Mouse (Mus musculus) embryonic stem cell, embryonic (primary cell): ENCODE measurements around the gene Gm49711.

ENCODE experiments used
- CTCF ChIA-PET, 4 experiments: fragments of 300-600 bp in 2 of 4; fragments of 350-600 bp in 2 of 4; sonication (Branson Sonifier 250); formaldehyde crosslinking; loops; one replicate each; lab custom pipeline; 2022; ENCODE audit warnings: inconsistent platforms in 2 of 4; lab: Charles Lee
- POLR2A ChIA-PET, 4 experiments: fragments of 300-600 bp in 2 of 4; fragments of 350-600 bp in 2 of 4; sonication (Branson Sonifier 250); formaldehyde crosslinking; loops; one replicate each; lab custom pipeline; 2022; ENCODE audit warnings: antibody characterized with exemption in 4 of 4, inconsistent platforms in 1 of 4; lab: Charles Lee

Gene Gm49711

DNA sequence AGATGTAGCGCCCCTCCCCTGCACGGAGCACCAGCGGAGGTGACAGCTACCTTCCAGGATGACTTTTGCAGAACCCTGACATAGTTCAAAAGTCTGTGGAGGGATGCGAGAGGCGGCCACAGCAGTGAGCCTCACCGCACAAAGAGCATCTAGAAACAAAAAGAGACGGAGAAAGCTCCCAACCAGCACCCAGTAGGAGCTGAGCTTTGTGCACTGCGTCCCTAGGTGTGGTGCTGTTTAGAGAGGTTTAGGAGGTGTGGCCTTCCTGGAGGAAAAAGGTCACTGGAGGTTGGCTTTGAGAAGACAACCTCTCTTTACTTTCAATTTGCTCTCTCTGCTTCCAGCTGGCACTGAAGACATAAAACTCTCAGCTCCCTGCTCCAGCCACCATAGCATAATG, 121.2 kb downstream of the Gm49711 start:
- ChIA-PET CTCF (interaction anchor here in 2 of 4 experiments (1.1 to 1.5 kb wide), 4 partner anchors 9 to 108 kb away, joined by 3 to 4 read pairs (median 4); no protein-coding TSS in a partner anchor), POLR2A (interaction anchor here in 3 of 4 experiments (0.7 to 1.2 kb wide), 6 partner anchors 19 to 158 kb away, joined by 3 to 4 read pairs (median 3); no protein-coding TSS in a partner anchor)

DNA sequence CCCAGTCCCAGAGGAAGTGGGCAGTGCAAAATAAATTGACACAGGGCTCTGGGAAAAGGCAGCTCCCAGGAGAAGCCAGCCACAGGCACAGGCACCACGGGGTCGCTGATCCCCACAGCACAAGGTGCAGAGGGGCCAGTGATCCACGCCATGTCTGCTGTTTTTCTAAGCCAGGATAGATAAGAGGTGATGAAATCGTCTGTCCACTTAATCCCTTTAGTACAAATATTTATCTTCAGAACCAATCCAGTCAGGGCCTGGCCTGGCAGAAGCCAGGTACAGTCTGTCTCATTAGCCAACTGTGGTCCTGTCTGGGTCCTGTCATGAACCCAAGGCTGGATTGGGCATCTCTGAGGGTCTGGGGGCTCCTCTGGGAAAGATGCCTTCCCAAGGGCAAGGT, 125.4 kb downstream of the Gm49711 start:
- ChIA-PET CTCF (interaction anchor here in 2 of 4 experiments (1.3 to 2.1 kb wide), 2 partner anchors 103 kb away, joined by 7 to 12 read pairs; no protein-coding TSS in a partner anchor), POLR2A (interaction anchor here in 3 of 4 experiments (0.6 to 3.2 kb wide), 13 partner anchors 11 to 537 kb away, joined by 3 to 10 read pairs (median 4); partner anchors contain the start of genes Gart (in 1 of the 3), Gm49711 (in 1 of the 3), Mrps6 (in 1 of the 3) and Slc5a3 (in 1 of the 3))

DNA sequence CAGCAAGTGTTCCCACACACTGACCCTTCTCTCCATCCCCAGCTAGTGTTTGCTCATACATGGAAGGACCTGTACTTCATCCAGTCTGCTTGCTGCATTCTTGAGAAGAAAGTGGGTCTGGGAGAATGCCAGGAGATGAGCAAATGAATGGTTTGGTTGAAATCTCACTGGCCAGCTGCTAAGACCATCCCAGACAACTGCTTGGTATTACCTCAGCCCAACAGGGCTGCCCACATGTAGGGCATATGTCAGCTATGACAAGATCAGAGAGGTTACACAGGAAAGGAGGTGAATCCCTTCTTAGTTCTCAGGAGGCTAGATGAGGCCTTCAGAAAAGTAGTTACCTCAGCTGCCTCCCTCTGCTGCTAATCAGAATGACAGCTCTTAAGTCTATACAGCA, 132.5 kb downstream of the Gm49711 start:
- ChIA-PET CTCF (no interaction called here), POLR2A (interaction anchor here in 1 of 4 experiments (0.5 to 0.9 kb wide), 2 partner anchors 9 to 15 kb away, joined by 3 read pairs; no protein-coding TSS in a partner anchor)

DNA sequence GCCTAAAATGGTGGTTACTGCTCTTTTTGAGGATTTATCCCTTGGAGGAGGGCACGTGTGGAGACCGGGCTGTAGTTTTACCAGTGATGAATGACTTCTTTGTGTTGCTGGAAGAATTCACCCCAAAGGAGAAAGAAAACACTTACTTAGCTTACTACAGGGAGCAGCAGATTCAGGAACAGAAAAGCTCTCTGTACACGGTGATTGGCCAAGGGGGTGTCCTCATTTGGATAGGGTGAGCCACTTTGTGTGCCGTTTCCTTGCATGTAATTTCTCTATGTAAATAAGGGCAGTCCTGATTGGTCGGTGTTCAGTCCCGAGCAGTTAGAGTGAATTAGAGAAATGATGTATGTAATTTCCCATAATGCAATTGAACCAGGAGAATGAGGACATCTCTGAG, 137.0 kb downstream of the Gm49711 start:
- ChIA-PET POLR2A (interaction anchor here in 1 of 4 experiments (0.6 to 1.9 kb wide), 4 partner anchors 12 to 259 kb away, joined by 3 to 8 read pairs (median 3); no protein-coding TSS in a partner anchor), CTCF (interaction anchor here in 1 of 4 experiments (2.2 kb wide), 1 partner anchor 92 kb away, joined by 5 read pairs; no protein-coding TSS in a partner anchor)

DNA sequence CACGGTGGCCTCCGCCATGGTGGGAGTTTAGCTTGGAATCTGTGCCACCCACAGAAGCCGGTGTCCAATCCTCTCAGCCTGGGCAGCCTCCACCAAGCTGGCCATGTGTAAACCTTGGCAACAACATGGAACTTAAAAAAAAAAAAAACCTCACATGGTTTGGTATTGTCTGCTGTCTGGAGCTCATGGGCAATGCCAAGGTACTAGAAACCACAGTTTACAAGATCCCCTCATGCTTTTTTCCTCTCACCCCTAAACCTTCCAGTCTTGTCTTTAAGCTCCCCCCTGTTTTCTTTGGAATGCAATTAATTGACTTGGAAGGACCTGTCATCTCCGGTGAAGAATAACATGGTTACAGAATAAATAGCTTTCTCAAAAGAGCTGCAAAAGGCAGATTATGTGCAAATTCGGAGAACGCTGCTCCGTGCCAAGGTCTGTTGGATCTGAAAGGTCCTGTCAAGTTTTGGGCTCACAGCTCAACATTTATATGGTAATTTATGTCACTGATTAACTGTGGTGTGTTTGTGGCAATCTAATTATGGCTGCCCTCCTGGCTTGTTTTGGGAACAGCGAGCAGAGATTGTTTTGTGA, 138.7 kb downstream of the Gm49711 start:
- CTCF ChIA-PET: interaction anchor here in 1 of 4 experiments (2.2 kb wide), 1 partner anchor 90 kb away, joined by 5 read pairs; no protein-coding TSS in a partner anchor

DNA sequence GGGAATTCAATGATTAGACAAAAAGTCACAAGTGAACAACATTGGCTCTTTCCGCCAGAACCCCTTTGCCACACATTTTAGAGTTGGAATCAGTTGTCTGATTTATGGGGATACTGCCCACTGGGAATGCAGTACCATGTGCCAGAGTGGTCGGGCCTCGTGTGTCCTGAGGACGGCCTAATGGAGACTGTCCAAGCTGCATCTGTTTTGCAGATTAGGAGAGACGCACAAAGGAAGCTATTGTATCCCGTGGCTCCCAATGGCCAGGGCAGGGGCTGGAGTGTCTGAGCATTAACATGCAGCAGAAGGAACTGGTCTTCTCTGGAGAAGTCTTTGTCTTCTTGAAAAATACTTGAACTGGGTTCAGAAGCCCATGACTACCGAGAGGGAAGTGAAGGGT, 142.5 kb downstream of the Gm49711 start:
- CTCF ChIA-PET: no interaction called here
- POLR2A ChIA-PET: interaction anchor here in 3 of 4 experiments (0.6 to 2.9 kb wide), 4 partner anchors 16 to 252 kb away, joined by 3 to 10 read pairs (median 5); no protein-coding TSS in a partner anchor

More for the DNA sequence above, 138.7 kb downstream of the Gm49711 start:
- POLR2A ChIA-PET: interaction anchor here in 2 of 4 experiments (0.7 to 0.8 kb wide), 2 partner anchors 14 to 54 kb away, joined by 3 read pairs; no protein-coding TSS in a partner anchor

DNA sequence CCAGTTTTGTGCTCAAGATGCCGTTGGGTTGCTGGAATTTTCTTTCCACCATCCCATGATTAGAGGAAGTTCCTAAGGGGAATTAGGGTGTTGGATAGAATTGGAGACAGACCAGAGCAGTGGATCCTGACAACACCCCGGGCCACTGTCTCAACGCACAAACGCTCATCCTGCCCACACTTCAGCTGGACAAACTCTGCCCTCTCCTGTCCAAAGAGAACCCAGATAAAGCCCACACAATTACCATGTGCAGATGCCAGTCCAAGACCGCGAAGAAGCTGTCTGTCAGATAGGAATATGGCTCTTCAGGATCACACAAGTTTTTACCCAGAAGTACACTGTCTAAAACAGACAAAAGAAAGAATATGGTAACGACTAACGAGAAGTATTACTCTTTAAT, 145.5 kb downstream of the Gm49711 start:
- ChIA-PET CTCF (no interaction called here), POLR2A (no interaction called here)

DNA sequence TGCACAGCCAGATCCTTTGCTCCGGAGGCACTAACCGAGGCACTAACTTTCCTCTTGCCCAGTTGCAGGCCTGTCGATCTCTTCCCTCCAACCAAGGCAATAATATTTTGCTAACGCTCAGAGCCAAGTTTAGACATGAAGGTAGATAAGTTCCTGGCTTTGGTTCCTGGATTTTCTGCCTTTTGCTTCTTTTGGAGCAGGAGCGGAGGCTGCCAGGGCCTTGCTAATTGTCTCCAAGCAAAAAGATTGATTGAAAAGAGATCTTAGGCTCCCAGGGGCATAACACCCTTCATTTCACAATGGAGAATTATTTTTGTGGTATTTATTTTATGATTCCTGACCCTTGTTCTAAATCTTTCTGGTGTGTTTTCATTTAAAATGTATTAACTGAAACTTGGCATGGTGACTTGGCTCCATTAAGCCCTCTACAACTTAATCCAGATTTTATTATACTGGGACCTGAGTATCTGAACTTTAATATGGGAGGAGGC, 151.2 kb downstream of the Gm49711 start:
- POLR2A ChIA-PET: no interaction called here

DNA sequence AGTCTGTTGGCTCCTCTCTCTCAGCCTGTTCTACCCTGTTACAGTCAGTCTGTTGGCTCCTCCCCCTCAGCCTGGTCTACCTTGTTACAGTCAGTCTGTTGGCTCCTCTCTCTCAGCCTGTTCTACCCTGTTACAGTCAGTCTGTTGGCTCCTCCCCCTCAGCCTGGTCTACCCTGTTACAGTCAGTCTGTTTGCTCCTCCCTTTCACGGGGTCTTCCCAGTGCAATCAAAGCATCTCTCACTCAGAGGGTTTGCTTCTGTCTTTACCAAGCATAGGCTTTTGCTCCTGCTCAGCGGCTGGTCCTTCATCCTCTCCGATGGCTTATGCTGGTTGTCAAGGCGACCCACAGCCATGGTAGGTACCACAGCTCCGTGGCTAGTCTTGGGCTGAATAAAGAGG, 152.2 kb downstream of the Gm49711 start:
- POLR2A ChIA-PET: interaction anchor here in 1 of 4 experiments (0.7 kb wide), 1 partner anchor 188 kb away, joined by 3 read pairs; no protein-coding TSS in a partner anchor
- CTCF ChIA-PET: interaction anchor here in 1 of 4 experiments (0.6 kb wide), 1 partner anchor 86 kb away, joined by 4 read pairs; no protein-coding TSS in a partner anchor

More for the DNA sequence above, 151.2 kb downstream of the Gm49711 start:
- CTCF ChIA-PET: no interaction called here

DNA sequence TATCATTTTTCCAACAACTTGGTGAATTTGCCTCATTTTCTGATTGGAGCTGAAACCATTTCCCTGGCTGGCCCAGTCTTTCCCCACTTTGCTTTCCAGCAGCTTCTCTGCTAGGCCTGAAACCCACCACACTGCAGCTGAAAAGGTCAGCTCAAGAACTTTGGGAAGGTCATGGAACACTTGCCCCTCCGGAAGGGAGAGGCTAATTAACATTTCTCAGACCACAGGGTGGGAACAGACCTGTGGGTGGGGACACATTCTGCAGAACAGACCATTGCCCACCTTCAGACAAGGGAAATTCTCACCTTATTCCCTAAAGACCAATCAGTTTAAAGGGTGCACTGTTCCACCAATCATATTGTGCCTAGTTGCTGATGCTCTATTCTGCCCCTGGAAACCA, 155.8 kb downstream of the Gm49711 start:
- POLR2A ChIA-PET: interaction anchor here in 2 of 4 experiments (0.9 to 2.2 kb wide), 6 partner anchors 11 to 566 kb away, joined by 3 to 7 read pairs (median 3); partner anchors contain the start of gene Son (in 1 of the 2)
- CTCF ChIA-PET: interaction anchor here in 2 of 4 experiments (0.6 to 0.9 kb wide), 2 partner anchors 19 to 73 kb away, joined by 3 read pairs; no protein-coding TSS in a partner anchor

DNA sequence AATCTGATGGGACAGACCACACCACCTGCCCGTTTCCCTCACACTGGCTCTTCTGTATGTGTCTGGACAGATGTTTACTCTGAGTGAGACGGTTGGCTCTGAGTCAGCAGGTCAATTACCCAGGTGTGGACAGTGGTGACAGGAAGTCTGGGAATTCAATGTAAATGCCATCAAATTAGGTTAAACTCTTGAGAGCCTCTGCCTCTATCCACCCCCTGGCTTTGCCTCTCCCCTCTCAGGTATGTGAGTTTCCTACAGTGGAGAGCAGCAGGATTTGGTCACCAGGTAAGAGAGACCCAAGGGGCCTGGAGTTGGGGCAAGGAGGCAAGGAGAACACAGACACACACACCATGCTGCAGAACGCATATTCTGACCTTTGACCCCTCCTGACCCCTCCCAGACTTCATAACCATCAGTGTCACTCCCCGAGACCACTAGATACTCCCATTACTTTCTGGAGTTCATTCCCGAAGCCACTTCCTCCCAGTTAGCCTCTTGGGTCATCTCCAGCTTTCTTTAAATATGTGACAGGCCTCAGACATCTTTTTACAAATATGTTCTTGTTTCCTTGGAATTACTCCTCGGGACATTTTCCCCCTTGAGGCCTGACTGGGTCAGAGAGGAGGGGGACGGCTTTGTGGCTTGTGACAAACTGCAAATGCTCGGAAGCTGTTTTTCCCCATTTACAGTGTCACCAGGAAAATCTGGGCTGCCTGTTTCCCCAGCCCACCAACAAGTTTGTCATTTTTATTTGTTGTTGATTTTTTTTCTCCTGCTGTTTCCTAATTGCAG, 157.7 kb downstream of the Gm49711 start:
- ChIA-PET CTCF (no interaction called here), POLR2A (interaction anchor here in 2 of 4 experiments (1.2 to 2.2 kb wide), 5 partner anchors 9 to 57 kb away, joined by 3 to 7 read pairs (median 3); no protein-coding TSS in a partner anchor)

DNA sequence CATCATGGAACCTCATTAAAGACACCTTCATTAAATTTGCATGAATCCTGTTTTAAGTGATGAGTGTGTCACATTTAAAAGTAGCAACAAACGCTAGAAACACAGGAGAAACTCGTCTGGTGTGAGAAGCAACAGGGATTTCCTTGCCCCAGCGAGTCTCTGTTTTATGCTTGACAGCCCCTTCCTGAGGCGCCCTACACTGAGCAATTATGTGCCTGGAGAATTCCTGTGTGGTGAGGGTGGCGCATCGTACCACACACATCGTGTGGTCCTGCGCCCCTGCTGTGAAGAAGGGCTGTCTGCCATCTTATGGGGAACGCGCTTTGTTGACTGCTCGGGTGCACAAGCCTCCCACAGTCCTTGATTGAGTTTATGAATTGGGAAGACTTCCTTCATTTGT, 162.6 kb downstream of the Gm49711 start:
- ChIA-PET CTCF (no interaction called here), POLR2A (no interaction called here)

DNA sequence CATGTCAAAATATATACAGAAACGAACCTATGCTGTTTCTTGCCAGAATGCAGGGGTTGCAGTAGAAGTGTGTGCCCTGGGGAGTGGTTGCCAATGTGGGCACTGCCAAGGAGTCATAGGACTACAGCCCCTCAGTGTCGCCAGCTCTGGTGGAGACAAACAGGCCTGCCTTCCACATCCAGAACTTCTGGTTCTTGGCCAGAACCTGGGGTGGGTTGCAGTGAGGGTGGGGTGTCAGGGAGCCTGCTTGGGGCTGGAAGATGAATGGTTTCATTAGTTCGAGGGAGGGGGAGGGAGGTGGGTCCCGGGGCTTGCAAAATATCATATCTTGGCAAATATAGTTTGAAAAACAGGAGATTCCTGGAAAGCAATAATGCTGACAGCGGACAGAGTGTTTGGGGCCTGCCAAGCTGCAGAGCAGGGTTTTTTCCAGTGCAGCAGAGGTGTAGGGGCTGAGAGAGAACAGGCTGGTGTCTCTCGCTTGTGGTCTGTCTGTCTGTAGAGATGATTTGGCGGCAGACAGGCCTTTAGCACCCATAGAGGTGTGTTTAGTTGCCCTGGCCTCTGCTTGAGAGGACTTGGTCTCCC, 170.3 kb downstream of the Gm49711 start:
- POLR2A ChIA-PET: no interaction called here
- CTCF ChIA-PET: no interaction called here

DNA sequence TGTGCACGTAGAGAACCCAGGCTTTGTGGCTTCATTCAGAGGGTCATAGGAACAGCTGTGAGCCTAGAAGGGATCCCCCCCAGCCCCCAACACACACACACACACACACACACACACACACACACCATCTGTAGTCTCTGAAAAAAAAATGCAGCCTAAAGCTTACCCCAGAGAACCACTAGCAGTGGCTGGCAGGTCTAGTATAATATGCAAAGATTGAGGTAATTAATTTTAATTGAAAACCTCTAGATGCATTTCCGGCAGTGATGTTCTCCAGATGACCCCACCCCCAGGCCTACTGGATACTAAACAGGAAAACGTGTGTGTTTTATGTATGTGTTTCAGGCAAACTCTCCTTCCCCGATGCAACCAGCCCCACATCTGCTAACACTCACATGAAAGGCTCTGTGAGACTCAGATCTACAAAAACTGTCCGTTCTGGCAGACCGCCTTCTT, 172.4 kb downstream of the Gm49711 start:
- CTCF ChIA-PET: no interaction called here

DNA sequence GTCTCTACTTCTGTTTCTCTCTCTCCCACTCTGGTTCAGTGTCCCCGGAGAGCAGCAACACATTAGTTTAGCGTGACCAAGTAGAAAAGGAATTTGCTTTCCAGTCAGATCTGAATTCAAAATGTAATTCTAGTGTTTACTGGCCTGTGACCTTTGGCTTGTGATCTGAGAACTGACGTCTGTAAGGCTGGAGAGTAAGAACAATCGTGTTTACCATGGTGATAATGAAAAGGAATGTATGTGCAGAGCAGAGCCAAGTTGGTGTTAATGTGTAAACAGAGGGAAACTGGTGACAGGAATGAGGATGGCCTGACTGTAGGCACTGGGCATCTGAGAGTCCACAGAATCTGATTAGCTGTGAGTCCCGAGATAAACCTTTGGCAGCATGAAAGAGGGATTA, 176.4 kb downstream of the Gm49711 start:
- POLR2A ChIA-PET: interaction anchor here in 2 of 4 experiments (1.4 to 2.4 kb wide), 2 partner anchors 11 to 13 kb away, joined by 4 to 6 read pairs; no protein-coding TSS in a partner anchor
- CTCF ChIA-PET: no interaction called here

More for the DNA sequence above, 172.4 kb downstream of the Gm49711 start:
- POLR2A ChIA-PET: interaction anchor here in 1 of 4 experiments (0.6 to 1.1 kb wide), 2 partner anchors 55 to 147 kb away, joined by 3 read pairs; no protein-coding TSS in a partner anchor

DNA sequence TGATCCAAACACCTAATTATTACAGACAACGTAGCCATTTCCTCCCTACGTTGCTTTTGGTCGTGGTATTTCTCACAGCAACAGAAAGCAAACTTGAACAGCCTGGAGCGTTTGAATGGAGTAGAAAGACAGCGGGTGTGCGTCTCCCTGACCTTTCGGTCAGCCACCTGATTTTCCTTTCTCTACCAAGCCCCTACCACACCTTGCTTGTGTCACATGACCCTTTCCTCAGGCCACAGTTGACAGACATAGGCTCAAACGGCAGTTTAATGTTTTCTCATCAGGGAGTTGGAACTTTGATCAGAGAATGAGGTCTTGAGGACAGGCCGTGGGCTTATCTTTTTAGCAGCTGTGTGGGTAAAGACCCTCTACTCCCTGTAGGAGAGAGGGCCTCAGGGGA, 177.1 kb downstream of the Gm49711 start:
- ChIA-PET POLR2A (interaction anchor here in 1 of 4 experiments (2.4 kb wide), 1 partner anchor 12 kb away, joined by 6 read pairs; no protein-coding TSS in a partner anchor), CTCF (no interaction called here)
